Mouse (Mus musculus): ENCODE results near the gene Mettl26.

DNA sequence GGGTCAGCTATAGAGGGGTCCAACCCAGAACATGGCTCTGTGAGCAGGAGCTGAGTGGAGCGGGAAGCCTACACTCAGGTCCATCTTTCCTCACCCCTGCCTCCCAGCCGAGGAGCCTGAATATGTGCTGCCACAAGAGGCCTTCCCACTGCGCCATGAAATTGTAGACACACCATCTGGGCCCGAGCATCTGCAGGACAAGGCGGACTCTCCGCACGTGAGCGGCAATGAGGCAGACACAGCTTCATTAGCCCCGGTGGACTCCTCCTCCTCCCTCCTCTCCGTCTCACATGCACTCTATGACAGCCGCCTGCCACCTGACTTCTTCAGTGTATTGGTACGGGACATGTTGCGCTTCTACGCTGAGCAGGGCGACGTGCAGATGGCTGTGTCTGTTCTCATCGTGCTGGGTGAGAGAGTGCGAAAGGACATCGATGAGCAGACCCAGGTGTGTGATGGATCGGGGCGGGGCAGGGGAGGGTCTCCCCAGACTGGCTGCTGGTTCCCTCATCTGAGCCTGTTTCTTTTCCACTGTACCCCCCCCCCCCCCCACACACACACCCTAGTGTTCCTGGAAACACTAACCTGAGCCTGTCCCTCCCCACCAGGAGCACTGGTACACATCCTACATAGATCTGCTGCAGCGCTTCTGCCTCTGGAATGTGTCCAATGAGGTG is 47.2 kb upstream of the Mettl26 start:
- TF ChIP-seq CTCF (IDR thresholded peaks at IDR 0.05) (no peak), EP300 (IDR thresholded peaks at IDR 0.05; ENCODE audit: insufficient read depth, low read depth, low read length) (no peak), POLR2A (IDR thresholded peaks at IDR 0.05; ENCODE audit: insufficient read depth, low read depth, low read length) (no peak)

All from heart, adult 2 months (tissue).